Mouse (Mus musculus) spleen, adult 18-20 months (tissue): ENCODE results near the gene Armc8.

Source experiments
- DNase-seq, 2 experiments: peaks; one replicate each; pipeline ENCODE4 v3.0.0; 2022; ENCODE audit warnings: mixed read lengths in 2 of 2

Armc8 gene

GRCm38 (mm10) chr9:99441647-99442433, 126.9 kb downstream of the Armc8 start:
- DNase-seq, result no peak

- DNase-seq, result no peak
Measured at GRCm38 (mm10) chr9:99440941-99441340, 127.8 kb downstream of the Armc8 start.

DNA sequence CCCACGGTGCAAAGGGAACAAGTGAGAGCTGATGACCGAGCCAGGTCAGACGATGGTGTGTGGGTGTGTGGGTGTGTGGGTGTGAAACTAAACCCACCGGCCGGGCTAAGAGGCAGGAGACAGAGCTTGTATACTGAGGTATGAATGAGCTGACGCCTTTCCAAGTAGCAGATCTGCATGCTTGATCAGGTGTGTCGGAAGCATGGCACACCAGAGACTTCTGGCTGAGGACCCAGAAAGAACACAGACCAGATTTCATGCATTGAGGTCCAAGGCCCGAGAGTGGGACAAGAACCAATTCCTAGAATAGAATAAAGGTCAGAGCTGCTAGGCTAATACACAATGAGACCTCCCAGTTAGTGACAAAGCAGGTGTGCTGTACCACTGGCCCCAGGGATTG, 129.6 kb downstream of the Armc8 start:
- no peak for DNase-seq

DNA sequence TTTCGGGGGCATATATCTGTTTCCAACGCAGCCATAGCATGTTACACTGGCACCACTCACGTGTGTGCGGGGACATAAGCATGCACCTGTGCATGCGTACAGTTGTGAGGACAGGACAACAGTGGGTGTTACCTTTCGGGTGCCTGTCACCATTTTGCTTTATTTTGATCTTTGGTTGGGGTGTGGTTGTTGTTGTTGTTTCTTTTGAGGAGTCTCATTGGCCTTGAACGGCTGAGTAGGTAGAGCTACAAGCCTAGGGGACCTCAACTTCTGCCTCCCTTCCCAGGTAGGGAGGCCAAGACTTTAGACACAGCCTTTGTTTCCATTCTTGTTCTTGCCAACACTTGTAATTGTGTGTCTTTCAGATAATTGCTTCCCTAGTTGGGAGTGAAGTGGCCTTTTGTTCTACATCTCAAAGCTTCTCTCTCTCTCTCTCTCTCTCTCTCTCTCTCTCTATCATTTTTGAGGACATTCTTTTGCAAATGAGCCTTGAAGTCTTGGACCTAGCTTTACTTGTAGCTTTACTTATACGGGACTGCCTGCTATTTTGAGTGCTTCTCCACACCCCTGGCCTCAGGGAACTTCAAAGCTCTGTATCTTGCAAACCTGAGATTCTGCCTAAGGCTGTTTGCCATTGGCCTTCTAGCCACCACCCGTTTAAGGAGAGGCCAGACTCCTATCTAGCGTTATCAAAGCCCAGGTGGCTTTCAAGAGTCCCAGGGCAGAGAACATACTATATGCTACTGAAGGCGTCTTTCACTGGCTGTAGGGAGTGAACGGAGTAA, 130.7 kb downstream of the Armc8 start:
- DNase-seq, result no peak

GRCm38 (mm10) chr9:99437031-99437764, 131.5 kb downstream of the Armc8 start, which contains the start of gene Mras:
Gene Mras, minus strand, starts transcription at chr9:99437381.
- no peak for DNase-seq

DNA sequence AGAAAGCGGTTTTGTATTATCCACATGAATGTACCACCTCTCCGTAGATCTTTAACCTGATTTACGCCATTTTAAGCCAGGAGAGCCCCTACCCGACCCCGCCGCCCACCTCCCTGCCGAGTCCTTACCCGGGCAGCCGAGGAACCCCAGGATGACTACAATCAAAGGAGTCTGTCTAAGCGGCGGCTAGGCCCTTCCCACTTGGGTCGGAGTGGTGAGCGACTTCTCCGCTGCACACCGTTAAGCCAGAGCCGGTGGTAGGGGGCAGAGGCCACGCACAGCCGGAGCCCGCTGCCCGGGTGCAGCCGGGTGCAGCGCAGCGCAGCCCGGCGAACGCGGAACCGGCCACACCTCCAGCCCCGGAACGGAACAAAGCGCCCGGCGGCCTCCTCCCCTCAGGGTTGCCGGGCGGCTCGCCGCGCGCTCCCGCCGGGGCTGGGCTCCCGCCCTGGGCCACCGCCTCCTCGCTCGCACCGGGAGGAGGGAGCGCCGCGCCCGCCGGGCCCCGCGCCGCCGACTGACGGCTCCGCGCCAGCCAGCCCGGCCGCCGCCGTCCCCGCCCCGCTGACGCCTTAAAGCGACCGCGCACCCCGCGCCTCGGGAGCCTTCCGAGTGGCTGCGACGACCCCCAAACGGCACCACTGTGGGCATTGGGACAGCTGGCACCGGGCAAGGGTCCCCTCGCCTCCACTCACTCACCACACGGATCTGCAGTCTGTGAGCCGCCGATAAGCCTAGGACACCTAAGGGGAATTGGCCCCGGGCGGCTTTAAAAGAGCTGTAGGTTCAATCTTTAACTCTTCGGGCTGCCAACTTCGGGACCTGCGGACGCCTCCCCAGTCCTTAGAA, 132.3 kb downstream of the Armc8 start:
- peak; percentile 15 to 37 for DNase-seq

DNA sequence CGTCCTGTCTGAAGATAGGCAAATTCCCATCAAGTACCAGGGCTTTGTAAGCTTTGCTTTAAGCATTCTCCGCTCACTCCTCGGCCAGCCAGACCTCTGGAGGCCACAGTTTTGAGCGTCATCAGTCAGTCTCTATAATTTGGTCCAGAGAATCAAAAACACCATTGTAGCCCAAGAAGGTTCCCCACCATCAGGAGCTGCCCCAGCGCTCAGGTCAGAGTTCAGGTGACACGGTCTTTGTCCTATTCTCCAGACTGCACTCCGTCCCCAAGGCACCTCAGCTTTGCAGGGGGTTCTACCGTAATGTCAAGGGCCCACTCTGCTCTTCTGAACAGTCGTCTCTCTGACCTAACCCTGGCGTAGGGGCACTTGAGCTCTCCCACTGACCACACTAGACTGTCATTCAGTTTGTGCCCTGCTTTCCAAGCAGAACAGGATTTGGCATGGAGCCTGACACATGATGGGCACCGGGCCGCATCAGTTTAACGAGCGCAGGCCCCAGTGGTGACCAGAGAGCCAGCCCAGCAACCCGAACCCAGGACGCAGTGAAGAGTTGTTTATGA, 133.0 kb downstream of the Armc8 start:
- no peak for DNase-seq

DNA sequence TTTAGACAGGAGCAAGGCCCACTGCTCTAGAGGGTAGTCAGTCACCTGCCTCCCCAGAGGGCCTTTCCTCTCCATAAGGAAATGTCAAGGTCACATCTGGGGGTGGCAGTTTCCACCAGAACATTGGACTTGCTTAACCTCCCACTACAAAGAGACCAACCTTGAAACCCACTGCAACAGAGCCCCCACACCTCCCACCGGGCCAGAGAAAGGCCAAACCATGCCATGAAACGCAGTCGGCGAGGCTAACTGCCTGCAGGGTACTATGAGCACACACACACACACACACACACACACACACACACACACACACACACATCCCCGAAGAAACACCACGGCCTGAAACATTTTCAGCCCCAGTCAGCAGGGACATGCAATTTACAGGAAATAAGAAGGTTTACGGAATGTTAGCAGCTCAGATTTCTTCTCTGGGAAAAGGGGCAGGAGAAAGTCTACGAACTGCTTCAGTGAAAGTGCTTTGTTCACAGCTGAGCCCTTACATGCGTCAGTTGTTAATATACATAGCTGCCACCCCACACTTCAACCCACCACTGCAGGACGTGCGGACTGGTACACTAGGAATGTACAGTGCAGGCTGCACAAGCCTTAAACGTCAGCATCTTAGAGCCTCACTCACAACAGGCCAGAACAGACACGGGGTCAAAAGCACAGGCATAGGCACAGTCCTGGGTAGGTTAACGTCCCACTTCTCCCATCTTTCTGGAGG, 133.6 kb downstream of the Armc8 start:
- no peak for DNase-seq

- DNase-seq, result no peak
Measured at GRCm38 (mm10) chr9:99432478-99432877, 136.2 kb downstream of the Armc8 start.

DNA sequence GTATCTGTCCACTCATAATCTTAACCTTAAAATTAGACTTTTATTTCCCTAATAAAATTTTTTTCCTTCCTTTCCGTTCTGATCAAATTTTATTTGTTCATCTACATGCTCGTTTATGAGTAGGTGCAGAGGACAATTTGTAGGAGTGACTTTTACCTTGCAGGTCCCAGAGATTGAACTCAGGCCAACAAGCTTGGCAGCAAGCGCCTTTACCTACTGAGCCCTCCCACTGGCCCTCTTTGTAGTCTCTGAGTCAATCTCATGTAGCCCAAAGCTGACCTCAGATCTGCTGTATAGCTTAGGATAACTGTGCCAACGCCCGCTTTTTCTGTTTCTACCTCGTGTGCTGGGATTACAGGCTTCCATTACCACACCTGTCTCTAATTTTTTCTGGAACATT, 136.7 kb downstream of the Armc8 start:
- no peak for DNase-seq

GRCm38 (mm10) chr9:99431346-99431745, 137.4 kb downstream of the Armc8 start:
- no peak for DNase-seq

GRCm38 (mm10) chr9:99430806-99431205, 137.9 kb downstream of the Armc8 start:
- DNase-seq, result no peak

- DNase-seq, result no peak
Measured at GRCm38 (mm10) chr9:99429845-99430244, 138.9 kb downstream of the Armc8 start.

DNA sequence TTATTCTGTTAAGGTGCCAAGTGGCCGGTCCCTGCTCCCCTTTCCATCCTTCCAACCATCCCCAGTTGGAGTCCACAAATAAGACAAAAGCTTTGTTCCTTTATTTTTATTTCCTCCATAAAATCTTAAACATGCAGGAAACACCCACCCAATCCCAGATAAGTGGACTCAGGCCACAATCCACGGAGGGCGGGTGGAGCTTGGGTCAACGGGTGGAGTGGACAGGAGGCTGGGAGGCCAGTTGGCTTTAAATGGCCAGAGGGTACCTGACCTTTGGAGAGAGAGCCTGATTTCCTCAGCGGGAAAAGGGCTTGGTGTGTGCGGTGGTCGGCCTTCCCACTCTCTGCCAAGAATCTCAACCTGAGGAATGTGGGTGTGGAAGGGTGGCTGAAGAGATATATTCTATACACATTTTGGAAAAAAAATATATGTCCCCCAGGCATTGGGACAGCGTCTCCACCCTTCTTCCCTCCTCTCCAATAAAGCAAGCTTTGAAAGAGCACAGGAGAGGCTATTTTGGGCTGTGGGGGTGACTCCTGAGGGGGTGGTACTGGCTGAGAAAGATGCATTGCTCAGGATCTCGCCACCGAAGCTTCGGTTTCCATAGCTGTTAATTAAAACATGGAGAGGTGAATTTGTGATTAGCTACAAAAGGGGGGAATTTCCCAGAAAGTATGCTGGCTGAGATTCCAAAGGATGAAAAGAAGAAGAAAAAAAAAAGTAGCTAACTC, 139.9 kb downstream of the Armc8 start:
- DNase-seq, result no peak
